In genomic region chr15:12308539-12308938, GRCm38 (mm10) we compare ENCODE assay signal across 18 mouse cellular contexts. TPM values are rescaled to one million over a fixed set of nuclear protein-coding genes. Genes with fewer than 3 reads are reported as not detected.
"Had no signal": no experiment of that assay in that cellular context is flagged by ENCODE, and none has a peak within 500 bp of the region (broad histone marks: within the 10 kb centered on the region; RNA-seq: fewer than 3 reads in every experiment).

No protein-coding gene starts in this region.

- H3K4me2 ChIP-seq: neural tube, embryonic 15.5 days; stomach, embryonic 15.5 days had no signal

- H3K4me1 ChIP-seq: neural tube, embryonic 15.5 days had no signal

- H3K9me3 ChIP-seq: neural tube, embryonic 15.5 days; stomach, embryonic 15.5 days had no signal

- H3K9ac ChIP-seq: neural tube, embryonic 15.5 days; stomach, embryonic 15.5 days had no signal

- H3K27me3 ChIP-seq: neural tube, embryonic 15.5 days; stomach, embryonic 15.5 days had no signal

- H3K36me3 ChIP-seq: neural tube, embryonic 15.5 days; stomach, embryonic 15.5 days had no signal

- DNase-seq: retina, postnatal 1 day; right cerebral cortex, adult 18-20 months; right cerebral cortex, postnatal 14 days; right cerebral cortex, postnatal 25 days; right cerebral cortex, postnatal 4 days; spleen, adult 18-20 months; thymus, adult 18-20 months; thymus, adult 2 months; thymus, postnatal 14 days; thymus, postnatal 25 days; thymus, postnatal 36 days; thymus, postnatal 4 days had no signal

- H3K27ac ChIP-seq: neural tube, embryonic 15.5 days; stomach, embryonic 15.5 days; stomach, postnatal 0 days had no signal

- H3K4me3 ChIP-seq: neural tube, embryonic 15.5 days; stomach, embryonic 15.5 days had no signal

RNA-seq across cellular contexts. Expression of gene 1810049J17Rik, which starts 13.2 kb away (rescaled TPM):
- total RNA-seq: neutrophil, adult 5-6 weeks had no signal
- polyA plus RNA-seq: neural tube, embryonic 15.5 days; small intestine, adult 2 months; spleen, adult 2 months; thymus, adult 2 months had no signal
